Mouse (Mus musculus) lung, adult 10 weeks (tissue): Measurements from ENCODE around the gene Fcna. TPM values are rescaled to one million over a fixed set of nuclear protein-coding genes. Genes with fewer than 3 reads are reported as not detected.

Source experiments
- polyA plus RNA-seq: library from polyadenylated mRNA; stranded (reverse); fragments of 350-450 nt; fragmentation: Illumina TruSeq; extraction: RNeasy Lipid Tissue Mini Kit (QIAGEN cat#74804); gene quantifications from one replicate; pipeline ENCODE4 v1.2.3, GENCODE M21; 2014; ENCODE audit warnings: low read depth, low replicate concordance; ENCODE audit not compliant: insufficient read depth

The Fcna gene
- 23.9 TPM for polyA plus RNA-seq

DNA sequence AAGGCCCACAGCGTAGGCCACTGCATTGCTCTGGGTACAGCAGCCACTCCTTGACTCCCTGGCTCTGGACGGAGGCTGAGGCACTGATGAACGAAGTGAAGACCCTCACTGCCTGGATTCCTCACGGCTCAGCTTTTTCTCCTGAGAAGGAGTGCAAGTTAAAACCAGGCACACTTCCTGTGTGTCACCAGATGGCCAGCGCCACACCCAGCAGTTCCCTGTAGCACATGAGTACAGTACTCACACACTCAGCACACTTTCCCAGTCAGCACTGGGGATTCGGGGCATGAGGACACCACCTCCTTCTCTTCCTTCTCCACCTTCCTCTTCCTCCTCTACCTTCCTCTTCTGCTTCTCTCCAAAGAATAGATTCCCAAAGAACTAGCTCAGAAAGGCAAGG is at the start of gene Fcna:
Gene Fcna (minus strand): TSS at position 220 of the 400 bp plus-strand sequence.

DNA sequence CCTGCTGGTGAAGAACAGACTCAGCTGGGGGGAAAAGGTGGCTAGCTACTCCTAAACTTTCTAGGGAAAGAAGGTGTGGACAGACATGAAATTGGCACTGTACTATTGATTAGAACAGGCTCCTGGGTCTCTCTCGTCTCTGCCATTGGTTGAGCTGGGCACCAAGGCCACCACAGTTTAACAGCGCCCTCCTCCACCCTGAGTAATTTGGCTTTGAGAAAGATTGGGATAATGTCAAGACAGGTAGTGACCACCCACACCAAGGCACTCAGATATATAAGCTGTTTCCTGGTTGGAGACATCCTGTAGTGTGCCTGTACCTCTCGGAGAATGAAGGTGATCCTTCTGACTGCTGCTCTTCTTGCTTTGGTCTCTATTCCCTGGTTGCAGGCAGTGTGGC is 48.7 kb upstream of the Fcna start, which contains the start of gene Lcn6:
Gene Lcn6 (plus strand): TSS at position 301 of the 400 bp plus-strand sequence.

DNA sequence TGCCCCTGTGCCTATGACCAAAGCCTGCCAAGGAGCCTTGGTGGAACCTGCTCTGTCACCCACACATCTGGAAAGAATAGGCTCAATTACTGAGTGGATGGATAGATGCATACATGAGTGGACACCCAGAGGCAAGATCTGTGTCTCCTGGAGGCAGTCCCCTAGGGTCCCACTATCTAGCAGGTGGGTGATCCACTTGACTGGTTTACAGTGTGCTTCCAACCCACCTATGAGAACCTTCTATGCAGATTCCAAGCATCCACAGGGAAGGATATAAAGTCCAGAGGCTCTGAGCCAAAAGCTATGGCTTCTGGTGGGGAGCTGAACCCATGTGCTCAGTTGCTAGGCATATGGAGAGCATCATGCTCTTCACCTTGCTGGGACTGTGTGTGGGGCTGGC is 29.8 kb upstream of the Fcna start, which contains the start of gene Lcn5:
Gene Lcn5 (plus strand): TSS at position 301 of the 400 bp plus-strand sequence.

DNA sequence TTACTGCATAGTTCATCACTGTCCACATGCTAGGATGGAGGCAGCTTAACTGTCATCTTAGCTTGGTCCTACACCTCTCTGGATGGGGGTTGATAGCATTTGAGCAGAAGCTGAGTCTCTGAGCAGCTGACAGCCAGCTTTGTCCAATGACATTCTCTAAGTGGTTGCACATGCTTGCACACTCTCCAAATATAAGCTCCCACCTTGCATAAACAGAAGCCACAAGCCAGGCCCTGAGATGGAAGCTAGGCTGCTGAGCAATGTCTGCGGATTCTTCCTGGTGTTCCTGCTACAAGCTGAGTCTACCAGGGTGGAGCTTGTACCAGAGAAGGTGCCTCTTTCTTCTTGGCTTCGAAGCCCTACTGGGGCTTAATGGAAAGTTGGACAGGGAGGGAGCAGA is 25.1 kb upstream of the Fcna start, which contains the start of gene Lcn8:
Gene Lcn8 (plus strand): TSS at position 219 of the 400 bp plus-strand sequence.

DNA sequence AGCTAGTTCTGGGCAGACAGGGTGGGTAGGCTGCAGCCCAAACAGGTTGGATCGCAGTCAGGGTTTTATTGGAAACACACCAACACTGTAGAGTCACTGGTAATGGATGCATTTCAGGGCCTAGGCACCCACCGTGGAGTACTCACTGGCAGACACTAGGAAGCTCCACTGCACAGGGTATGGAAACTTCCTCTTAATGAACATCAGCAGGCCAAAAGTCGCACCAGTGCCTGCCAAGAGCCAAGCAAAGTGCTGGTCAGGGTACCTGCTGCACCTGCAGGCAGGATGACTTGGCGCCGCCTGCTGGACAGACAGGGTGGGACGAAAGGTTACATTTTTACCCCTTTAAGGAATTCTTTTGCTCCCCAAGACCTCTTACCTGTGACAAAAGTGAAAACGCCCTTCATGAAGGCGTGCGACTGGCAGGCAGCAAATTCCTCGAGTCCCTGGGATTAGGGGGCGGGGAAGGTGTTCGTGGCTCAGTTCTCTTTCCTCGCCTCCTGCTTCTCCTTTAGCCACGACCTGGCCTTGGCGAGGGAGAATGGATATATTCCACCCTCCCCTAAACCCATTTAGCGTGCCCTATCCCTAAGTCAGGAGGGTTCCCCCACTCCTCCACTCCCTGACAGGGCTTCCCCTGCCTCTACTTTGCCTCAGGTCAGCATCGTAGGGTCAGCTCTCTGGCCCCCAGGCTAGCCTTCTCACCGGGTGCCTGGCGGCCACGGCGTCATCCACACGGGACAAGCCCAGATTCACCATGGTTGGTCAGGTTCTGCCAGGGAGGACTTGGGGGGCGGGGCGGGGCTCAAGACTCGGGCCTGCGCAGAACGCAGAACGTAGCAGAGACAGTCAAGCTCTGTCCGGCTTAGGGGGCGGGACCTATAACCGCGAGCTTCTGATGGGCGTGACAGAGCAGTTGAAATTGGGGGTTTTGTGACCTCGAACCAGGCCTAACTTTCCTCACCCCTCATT is 6.3 kb downstream of the Fcna start, which contains the start of gene Tmem141:
Gene Tmem141 (minus strand): TSS at position 777 of the 972 bp plus-strand sequence.

DNA sequence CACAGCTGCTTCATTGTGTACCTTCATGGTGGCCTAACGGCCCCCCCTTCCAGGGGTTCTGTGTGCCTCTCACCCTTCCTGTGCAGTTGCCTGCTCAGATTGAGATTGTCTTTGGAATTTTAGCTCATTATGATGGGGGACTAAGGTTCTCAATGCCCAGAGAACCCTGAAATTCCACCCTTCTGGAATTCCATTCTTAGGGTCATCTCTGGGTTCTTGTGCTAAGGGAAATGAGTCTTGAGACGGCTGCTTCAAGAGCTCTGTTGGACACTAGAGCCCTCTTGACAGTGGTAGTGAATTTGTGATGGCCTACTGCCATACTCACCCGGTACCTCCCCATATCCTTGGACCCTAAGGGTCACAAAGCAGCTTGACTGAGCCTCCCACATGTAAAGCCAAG is 10.3 kb downstream of the Fcna start, which contains the start of gene Ccdc183:
Gene Ccdc183 (minus strand): TSS at position 101 of the 400 bp plus-strand sequence.

DNA sequence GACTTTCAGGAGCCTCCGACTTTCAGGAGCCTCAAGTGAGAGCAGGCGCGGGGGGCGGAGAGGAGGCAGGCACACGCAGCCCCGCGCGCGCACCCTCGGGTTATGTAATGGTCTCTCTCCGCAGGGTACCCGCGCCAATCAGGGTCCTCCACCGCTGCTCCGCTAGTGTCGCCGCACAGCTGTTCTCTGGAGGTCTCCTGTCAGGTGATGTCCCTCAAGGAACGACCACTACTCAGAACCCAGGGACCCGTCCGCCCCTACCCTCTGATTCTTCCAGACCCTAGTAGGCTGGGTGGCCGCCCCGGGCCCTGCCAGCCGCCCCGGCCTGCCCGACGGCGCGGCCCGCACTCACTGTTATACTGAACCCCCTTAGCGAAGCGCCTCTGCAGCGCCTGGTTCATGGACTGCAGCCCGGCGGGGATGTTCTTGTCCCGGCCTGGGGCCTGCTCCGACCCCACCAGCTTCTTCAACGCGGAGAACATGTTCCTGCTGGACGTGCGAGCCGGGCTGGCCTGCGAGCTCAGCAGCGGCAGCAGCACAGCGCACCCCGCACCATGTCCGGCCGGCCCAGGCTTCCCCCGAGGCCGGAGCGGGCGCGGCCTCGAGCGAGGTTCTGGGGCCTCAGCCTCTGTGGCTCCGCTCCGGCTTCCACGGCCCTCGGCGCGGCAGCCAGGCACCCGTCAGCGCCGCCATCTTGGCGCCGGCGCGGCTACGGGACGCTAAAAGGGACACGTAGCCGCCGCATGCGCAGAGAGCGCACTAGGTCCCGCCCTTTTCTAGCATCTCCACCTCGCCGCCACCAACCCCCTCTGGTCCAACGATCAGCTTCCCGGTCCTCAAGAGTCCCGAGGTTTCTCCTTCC is 19.8 kb downstream of the Fcna start, which contains the start of gene Rabl6:
Gene Rabl6 (minus strand): TSS at position 761 of the 862 bp plus-strand sequence.

DNA sequence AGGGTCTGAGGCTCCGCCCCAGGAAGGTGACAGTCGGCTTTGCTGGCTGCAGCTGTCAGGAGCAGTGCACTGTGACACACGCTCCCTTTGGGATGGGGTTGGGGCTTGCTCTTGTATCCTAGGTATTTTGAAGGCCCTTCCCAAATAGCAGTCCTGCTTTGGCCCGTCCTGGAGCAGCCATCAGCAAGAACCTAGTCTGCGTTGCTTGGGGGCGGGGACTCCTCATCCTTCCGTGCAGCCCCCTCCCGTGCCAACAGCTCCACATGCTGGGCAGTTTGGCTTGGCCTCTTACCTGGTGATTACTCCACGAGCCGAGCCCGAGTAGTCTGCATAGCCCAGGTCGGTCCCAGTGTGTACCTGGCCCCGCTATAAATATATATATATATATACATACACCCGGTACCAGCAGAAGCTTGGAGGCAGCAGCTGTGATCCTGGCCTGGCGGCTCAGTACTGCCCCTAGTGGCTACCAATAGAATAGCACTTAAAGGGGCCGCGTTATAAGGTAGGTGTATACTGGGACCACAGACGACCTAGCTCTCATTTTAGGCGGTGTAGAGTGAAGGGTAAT is 46.5 kb downstream of the Fcna start, which contains the start of gene Ajm1:
Gene Ajm1 (minus strand): TSS at position 464 of the 571 bp plus-strand sequence.

Other genes starting within 250 kb of the Fcna start
- gene Entpd2, start 232.2 kb downstream of the Fcna start, polyA plus RNA-seq: 7.6 TPM
- 69.7 TPM for gene Npdc1, start 228.7 kb downstream of the Fcna start, polyA plus RNA-seq
- gene Fut7, start 204.8 kb downstream of the Fcna start, polyA plus RNA-seq: 1.7 TPM
- gene Abca2, start 199.3 kb downstream of the Fcna start, polyA plus RNA-seq: 9.0 TPM
- 364 TPM for gene Clic3, start 171.2 kb downstream of the Fcna start, polyA plus RNA-seq
- gene Paxx, start 166.9 kb downstream of the Fcna start, polyA plus RNA-seq: 44.5 TPM
- gene Ptgds, start 158.0 kb downstream of the Fcna start, polyA plus RNA-seq: 1.6 TPM
- not detected for gene Lcn12, start 134.1 kb downstream of the Fcna start, polyA plus RNA-seq
- 27.0 TPM for gene Fbxw5, start 127.3 kb downstream of the Fcna start, polyA plus RNA-seq
- gene C8g, start 126.3 kb downstream of the Fcna start, polyA plus RNA-seq: 0.92 TPM
- gene Traf2, start 81.1 kb downstream of the Fcna start, polyA plus RNA-seq: 19.5 TPM
- 272 TPM for gene Edf1, start 70.2 kb downstream of the Fcna start, polyA plus RNA-seq
- 0.44 TPM for gene Mamdc4, start 53.2 kb downstream of the Fcna start, polyA plus RNA-seq
- gene Phpt1, start 52.8 kb downstream of the Fcna start, polyA plus RNA-seq: 64.0 TPM
- gene Ajm1, start 46.3 kb downstream of the Fcna start, polyA plus RNA-seq: not detected
- 25.9 TPM for gene Rabl6, start 19.5 kb downstream of the Fcna start, polyA plus RNA-seq
- not detected for gene Ccdc183, start 10.4 kb downstream of the Fcna start, polyA plus RNA-seq
- 21.1 TPM for gene Tmem141, start 6.0 kb downstream of the Fcna start, polyA plus RNA-seq
- gene Lcn8, start 25.1 kb upstream of the Fcna start, polyA plus RNA-seq: not detected
- gene Lcn5, start 29.9 kb upstream of the Fcna start, polyA plus RNA-seq: not detected
- gene Lcn6, start 48.8 kb upstream of the Fcna start, polyA plus RNA-seq: not detected
- not detected for gene Lcn10, start 54.7 kb upstream of the Fcna start, polyA plus RNA-seq
- not detected for gene Obp2a, start 72.0 kb upstream of the Fcna start, polyA plus RNA-seq
- gene Bmyc, start 78.7 kb upstream of the Fcna start, polyA plus RNA-seq: 21.5 TPM
- gene Obp2b, start 109.0 kb upstream of the Fcna start, polyA plus RNA-seq: not detected
- not detected for gene Lcn3, start 137.5 kb upstream of the Fcna start, polyA plus RNA-seq
- gene Lcn11, start 149.0 kb upstream of the Fcna start, polyA plus RNA-seq: not detected
- not detected for gene Gm13539, start 154.2 kb upstream of the Fcna start, polyA plus RNA-seq
- not detected for gene Glt6d1, start 187.8 kb upstream of the Fcna start, polyA plus RNA-seq
- not detected for gene Lcn9, start 195.1 kb upstream of the Fcna start, polyA plus RNA-seq
- gene Sohlh1, start 219.2 kb upstream of the Fcna start, polyA plus RNA-seq: not detected
- not detected for gene Kcnt1, start 235.7 kb upstream of the Fcna start, polyA plus RNA-seq